Mouse (Mus musculus) lung, adult 2 months (tissue): ENCODE measurements around the gene Mdh2. TPM values are rescaled to one million over a fixed set of nuclear protein-coding genes. Genes with fewer than 3 reads are reported as not detected.

Source experiments
- DNase-seq: peaks from one replicate; pipeline ENCODE4 v3.0.0; 2022
- H3K4me1 ChIP-seq: fragments of 200-500 bp; 2 replicates; pipeline ENCODE4 v1.6.1; 2011; ENCODE audit warnings: low read length; ENCODE audit not compliant: control insufficient read depth, insufficient read depth
- H3K4me3 ChIP-seq: fragments of 200-500 bp; replicated peaks from 2 replicates; pipeline ENCODE3; 2011; ENCODE audit warnings: low read depth, mild to moderate bottlenecking, control low read depth, low read length; ENCODE audit errors: extremely low read depth
- CTCF ChIP-seq: fragments of 200-500 bp; IDR thresholded peaks from 2 replicates; pipeline ENCODE4 v1.5.1; 2011; ENCODE audit warnings: mild to moderate bottlenecking, low read length, control low read depth; ENCODE audit not compliant: insufficient read depth
- POLR2A ChIP-seq: fragments of 200-500 bp; IDR thresholded peaks from 2 replicates; pipeline ENCODE4 v1.6.1; 2011; ENCODE audit warnings: low read depth, mild to moderate bottlenecking, control low read depth, low read length, borderline replicate concordance; ENCODE audit errors: extremely low read depth
- WGBS: fragments of 180-500 bp; shearing (Covaris S2); methylation state at CpG from one replicate; pipeline ENCODE4 v1.1.7; 2018; 5-methylcytosine and 5-hydroxymethylcytosine counted together
- polyA plus RNA-seq: library from polyadenylated mRNA; depleted of rRNA; stranded (reverse); fragments of >200 nt; gene quantifications from 2 replicates; pipeline ENCODE4 v1.2.3, GENCODE M21; 2012

Gene Mdh2
- polyA plus RNA-seq, 1 experiment = 344 TPM

DNA sequence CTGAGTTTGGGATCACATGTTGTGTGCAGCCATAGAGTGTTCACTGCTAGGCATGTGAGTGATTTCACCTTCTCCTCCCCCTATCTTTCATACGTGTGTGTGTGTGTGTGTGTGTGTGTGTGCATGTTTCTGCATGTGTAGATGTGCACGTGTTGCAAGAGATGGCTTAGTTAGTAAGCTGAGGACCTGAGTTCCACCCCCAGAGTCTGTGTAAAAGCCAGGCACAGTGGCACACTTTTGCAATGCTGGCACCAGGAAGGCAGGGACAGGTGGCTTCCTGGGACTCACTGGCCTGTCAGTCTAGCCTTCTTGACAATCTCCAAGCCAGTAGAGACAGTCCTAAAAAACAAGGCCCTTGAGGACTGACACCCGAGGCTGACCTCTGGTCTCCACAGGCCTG, 13.3 kb upstream of the Mdh2 start:
- 58% methylated on average over 3 of the region's 3 CpGs for WGBS
- TF ChIP-seq CTCF (no peak), POLR2A (no peak)

DNA sequence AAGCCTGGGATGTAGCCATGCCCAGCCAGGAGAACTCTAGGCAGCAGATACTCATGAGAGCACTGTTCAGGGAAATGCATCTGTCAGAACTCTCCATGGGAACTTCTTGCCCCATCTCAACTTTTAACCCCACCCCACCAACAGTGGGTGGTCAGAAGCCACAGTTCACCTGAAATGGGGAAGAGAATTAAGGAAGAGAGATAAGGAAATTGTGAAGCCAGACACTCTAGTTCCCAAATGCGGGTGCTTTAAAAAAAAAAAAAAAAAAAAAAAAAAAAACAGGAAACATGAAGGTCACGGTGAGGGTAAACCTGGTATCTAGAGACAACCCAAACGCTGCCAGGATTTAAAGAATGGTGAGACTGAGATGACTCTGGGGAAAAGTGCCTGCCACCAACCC, 5.8 kb upstream of the Mdh2 start:
- TF ChIP-seq POLR2A = no peak
- TF ChIP-seq CTCF = no peak
- Histone ChIP-seq H3K4me1 (no peaks in the 10 kb centered on the region), H3K4me3 (no peak overlapping the region)
- WGBS = 11% methylated on average over 3 of the region's 3 CpGs
- no peak for DNase-seq

More for the DNA sequence above, 13.3 kb upstream of the Mdh2 start:
- no peak for DNase-seq
- no peak overlapping the region for H3K4me3 ChIP-seq
- H3K4me1 ChIP-seq = no peaks in the 10 kb centered on the region

DNA sequence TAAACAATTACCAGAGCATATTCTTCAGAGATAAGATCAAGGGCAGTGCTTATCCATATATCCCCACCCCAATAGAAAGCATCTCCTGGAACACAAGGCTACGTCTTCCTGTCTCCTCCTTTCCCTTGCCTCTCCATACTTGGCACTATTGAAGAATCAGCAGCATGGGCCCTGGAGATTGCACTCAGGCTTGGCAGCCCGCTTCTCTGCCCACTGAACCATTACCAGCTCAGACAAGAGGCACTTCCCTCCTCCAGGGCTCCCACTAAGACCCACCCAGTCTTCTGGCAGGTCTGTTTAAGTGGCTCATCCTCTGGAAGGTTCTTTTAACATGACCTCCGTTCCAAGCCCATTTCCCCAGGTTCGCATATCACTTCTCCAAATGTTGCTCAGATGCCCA, 1.7 kb upstream of the Mdh2 start:
- no peak for DNase-seq
- 63% methylated on average over 4 of the region's 4 CpGs for WGBS
- Histone ChIP-seq H3K4me3 (no peak overlapping the region), H3K4me1 (peaks cover 6% of the 10 kb centered on the region)
- TF ChIP-seq POLR2A (no peak), CTCF (no peak)

DNA sequence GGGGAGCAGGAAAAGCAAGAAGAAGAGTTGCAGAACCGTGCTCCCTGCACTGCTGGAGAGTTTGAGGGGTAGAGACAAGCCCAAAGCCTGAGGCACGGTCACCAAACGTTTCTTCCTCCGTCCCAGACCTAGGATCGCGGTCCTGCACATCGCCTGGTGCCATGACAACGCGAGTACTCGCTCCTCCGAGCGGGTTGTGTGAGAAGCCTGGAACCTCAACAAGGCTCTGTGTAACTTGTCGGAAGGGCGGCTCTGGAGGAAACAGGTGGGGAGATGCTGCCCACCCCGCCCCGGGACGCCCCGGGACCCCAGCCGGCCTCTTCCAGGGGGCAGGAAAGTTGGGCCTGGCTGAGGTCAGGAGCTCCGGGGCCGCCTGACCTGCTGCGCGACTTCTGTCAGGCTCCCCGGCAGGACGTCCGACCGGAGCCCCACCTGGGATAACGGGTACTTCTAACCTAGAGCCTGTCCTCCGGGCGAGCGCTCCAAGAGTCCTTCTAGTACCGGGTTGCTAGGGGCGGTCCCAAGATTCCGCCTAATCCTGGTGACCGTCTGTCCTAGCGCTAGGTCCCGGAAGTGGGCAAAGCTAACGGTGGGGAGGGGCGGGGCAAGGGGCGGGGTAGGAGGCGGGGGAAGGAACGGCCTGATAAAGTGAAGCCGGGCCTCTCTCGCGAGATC, 347 bp upstream of the Mdh2 start, which contains the start of gene Styxl1:
Styxl1 (minus strand) TSS at position 590 of the 675 bp plus-strand sequence.
- no peak for DNase-seq
- peaks cover 6% of the 10 kb centered on the region for H3K4me1 ChIP-seq
- TF ChIP-seq CTCF = no peak
- peak; percentile 52; the same call in 1 of the 2 replicates for TF ChIP-seq POLR2A
- peak within 1 kb of the TSS; percentile 98 for H3K4me3 ChIP-seq
- WGBS = under 1% methylated on average over 45 of the region's 45 CpGs

GRCm38 (mm10) chr5:135780331-135780730, 2.1 kb downstream of the Mdh2 start:
- 49% methylated on average over 8 of the region's 8 CpGs for WGBS
- peaks cover 6% of the 10 kb centered on the region for H3K4me1 ChIP-seq
- TF ChIP-seq CTCF = no peak
- TF ChIP-seq POLR2A = no peak
- no peak overlapping the region for H3K4me3 ChIP-seq
- no peak for DNase-seq

GRCm38 (mm10) chr5:135782901-135783300, 4.6 kb downstream of the Mdh2 start:
- no peak overlapping the region for H3K4me3 ChIP-seq
- H3K4me1 ChIP-seq = peaks cover 6% of the 10 kb centered on the region
- DNase-seq = no peak
- TF ChIP-seq POLR2A = no peak
- TF ChIP-seq CTCF = no peak
- WGBS = 79% methylated on average over 4 of the region's 4 CpGs

- H3K4me1 ChIP-seq = peaks cover 2% of the 10 kb centered on the region; the same call in 1 of the 2 replicates
- WGBS = 14% methylated on average over 20 of the region's 20 CpGs
- no peak for TF ChIP-seq POLR2A
- TF ChIP-seq CTCF = peak; percentile 96
- H3K4me3 ChIP-seq = peak overlapping the region; percentile 59
- DNase-seq = peak; percentile 89
These were observed 15.9 kb downstream of the Mdh2 start for GRCm38 (mm10) chr5:135793996-135794858.

DNA sequence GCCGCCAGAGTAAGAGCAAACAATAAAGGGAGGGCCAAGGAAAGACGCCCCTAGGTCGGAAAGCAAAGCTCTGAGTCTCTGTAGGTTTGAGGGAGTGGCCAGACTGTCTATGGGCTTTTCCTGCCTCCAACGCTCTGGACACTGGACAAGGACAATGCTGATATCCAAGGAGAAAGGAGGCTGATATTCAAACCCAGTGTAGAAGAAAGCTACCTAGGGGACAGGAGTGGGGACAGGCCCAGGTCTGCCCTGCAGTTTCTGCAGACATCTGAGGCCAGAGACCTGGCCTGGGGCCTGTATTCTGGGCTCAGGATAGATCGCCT, 16.5 kb downstream of the Mdh2 start:
- H3K4me3 ChIP-seq = peak overlapping the region; percentile 2
- WGBS = 11% methylated on average over 5 of the region's 5 CpGs
- no peak for DNase-seq
- no peak for TF ChIP-seq CTCF
- no peak for TF ChIP-seq POLR2A
- H3K4me1 ChIP-seq = peaks cover 2% of the 10 kb centered on the region; the same call in 1 of the 2 replicates

GRCm38 (mm10) chr5:135799746-135800145, 21.5 kb downstream of the Mdh2 start:
- WGBS = 42% methylated on average over 4 of the region's 4 CpGs
- no peak for TF ChIP-seq POLR2A
- TF ChIP-seq CTCF = peak; percentile 27
- no peak overlapping the region for H3K4me3 ChIP-seq
- DNase-seq = no peak
- no peaks in the 10 kb centered on the region for H3K4me1 ChIP-seq
